Mouse (Mus musculus) limb, embryonic 14.5 days (tissue): Measurements from ENCODE around the gene Rab11fip4. TPM values are rescaled to one million over a fixed set of nuclear protein-coding genes. Genes with fewer than 3 reads are reported as not detected.

Experiments
- ATAC-seq: fragments of 200-750 bp; cut with Nextera tagmentation; 2 replicates; pipeline ENCODE4 v1.8.0; 2017; ENCODE audit warnings: low read depth, moderate number of reproducible peaks, moderate TSS enrichment; ENCODE audit not compliant: low FRiP score
- DNase-seq: peaks from one replicate; pipeline ENCODE4 v3.0.0-alpha.2; 2015; ENCODE audit warnings: low spot score
- H3K27ac ChIP-seq: fragments of 300-500 bp; sonication (generic); replicated peaks from 2 replicates; pipeline ENCODE4 v1.5.1; 2014; ENCODE audit warnings: low read depth, mild to moderate bottlenecking, low read length, moderate library complexity, mixed read lengths
- H3K27me3 ChIP-seq: fragments of 300-500 bp; sonication (generic); 2 replicates; pipeline ENCODE4 v1.6.1; 2014; ENCODE audit warnings: low read length, mixed read lengths; ENCODE audit not compliant: control insufficient read depth, insufficient read depth
- H3K36me3 ChIP-seq: fragments of 300-500 bp; sonication (generic); 2 replicates; pipeline ENCODE4 v1.6.1; 2014; ENCODE audit warnings: mild to moderate bottlenecking, low read length, moderate library complexity, mixed read lengths; ENCODE audit not compliant: control insufficient read depth, insufficient read depth
- H3K4me1 ChIP-seq: fragments of 300-500 bp; sonication (generic); 2 replicates; pipeline ENCODE4 v1.6.1; 2014; ENCODE audit warnings: antibody characterized with exemption, low read length, mixed read lengths; ENCODE audit not compliant: control insufficient read depth, insufficient read depth
- H3K4me2 ChIP-seq: fragments of 300-500 bp; sonication (generic); replicated peaks from 2 replicates; pipeline ENCODE4 v1.6.1; 2014; ENCODE audit warnings: low read depth, mild to moderate bottlenecking, low read length, moderate library complexity; ENCODE audit not compliant: severe bottlenecking
- H3K4me3 ChIP-seq: fragments of 300-500 bp; sonication (generic); replicated peaks from 2 replicates; pipeline ENCODE4 v1.5.1; 2014; ENCODE audit warnings: low read length
- H3K9ac ChIP-seq: fragments of 300-500 bp; sonication (generic); 2 replicates; pipeline ENCODE4 v1.6.1; 2014; ENCODE audit warnings: mild to moderate bottlenecking, low read depth, low read length, moderate library complexity; ENCODE audit not compliant: severe bottlenecking
- H3K9me3 ChIP-seq: fragments of 300-500 bp; sonication (generic); 2 replicates; pipeline ENCODE4 v1.6.1; 2016; ENCODE audit warnings: low read length; ENCODE audit not compliant: control insufficient read depth
- POLR2A ChIP-seq: fragments of 200-500 bp; IDR thresholded peaks from 2 replicates; pipeline ENCODE4 v1.8.0; 2012; ENCODE audit warnings: inconsistent platforms, mild to moderate bottlenecking, moderate library complexity, borderline replicate concordance; ENCODE audit not compliant: insufficient read depth, insufficient read length; ENCODE audit errors: extremely low read depth
- WGBS: fragments of 180-500 bp; shearing (Covaris S2); extraction: QIAGEN DNeasy Blood & Tissue Kit; methylation state at CpG from one replicate; pipeline ENCODE4 v1.1.7; 2014; 5-methylcytosine and 5-hydroxymethylcytosine counted together
- polyA plus RNA-seq, 2 experiments: library from polyadenylated mRNA; depleted of rRNA in 1 of 2; stranded (reverse) in 1 of 2; unstranded in 1 of 2; fragments of >200 nt; fragmentation: Nextera tagmentation in 1 of 2; extraction: Ambion mirVana in 1 of 2; gene quantifications; 2 replicates each; pipeline versions ENCODE4 v1.2.1 to v1.2.3; 2012 to 2014

Rab11fip4 gene
- polyA plus RNA-seq, 2 experiments, result 7.4 to 16.4 TPM

DNA sequence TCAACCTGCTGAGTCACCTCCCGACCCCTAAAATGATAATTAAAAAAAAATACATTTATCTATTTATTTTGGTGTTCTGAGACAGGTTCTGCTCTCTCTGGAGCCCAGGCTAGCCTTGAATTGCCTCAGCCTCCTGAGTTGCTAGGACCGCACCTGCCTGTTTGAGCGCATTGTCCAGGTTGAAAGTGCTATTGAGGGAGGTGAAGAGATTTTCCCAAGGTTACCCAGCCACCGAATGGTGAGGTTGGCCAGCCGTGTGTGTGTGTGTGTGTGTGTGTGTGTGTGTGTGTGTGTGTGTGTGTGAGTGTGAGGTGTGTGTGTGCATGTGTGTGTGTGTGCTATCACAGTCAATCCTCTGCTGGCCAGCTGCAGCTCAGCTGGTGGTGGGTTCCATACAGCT lies 55.0 kb downstream of the Rab11fip4 start:
- H3K4me3 ChIP-seq, result no peak overlapping the region
- no peak for TF ChIP-seq POLR2A
- H3K27ac ChIP-seq, result no peak overlapping the region
- peaks cover 67% of the 10 kb centered on the region for H3K4me1 ChIP-seq
- no peaks in the 10 kb centered on the region for H3K36me3 ChIP-seq
- 61% methylated on average over 5 of the region's 5 CpGs for WGBS
- ATAC-seq (no peak), DNase-seq (no peak)
- H3K27me3 ChIP-seq, result no peaks in the 10 kb centered on the region
- H3K4me2 ChIP-seq, result no peak overlapping the region
- H3K9me3 ChIP-seq, result no peaks in the 10 kb centered on the region
- H3K9ac ChIP-seq, result no peak overlapping the region

DNA sequence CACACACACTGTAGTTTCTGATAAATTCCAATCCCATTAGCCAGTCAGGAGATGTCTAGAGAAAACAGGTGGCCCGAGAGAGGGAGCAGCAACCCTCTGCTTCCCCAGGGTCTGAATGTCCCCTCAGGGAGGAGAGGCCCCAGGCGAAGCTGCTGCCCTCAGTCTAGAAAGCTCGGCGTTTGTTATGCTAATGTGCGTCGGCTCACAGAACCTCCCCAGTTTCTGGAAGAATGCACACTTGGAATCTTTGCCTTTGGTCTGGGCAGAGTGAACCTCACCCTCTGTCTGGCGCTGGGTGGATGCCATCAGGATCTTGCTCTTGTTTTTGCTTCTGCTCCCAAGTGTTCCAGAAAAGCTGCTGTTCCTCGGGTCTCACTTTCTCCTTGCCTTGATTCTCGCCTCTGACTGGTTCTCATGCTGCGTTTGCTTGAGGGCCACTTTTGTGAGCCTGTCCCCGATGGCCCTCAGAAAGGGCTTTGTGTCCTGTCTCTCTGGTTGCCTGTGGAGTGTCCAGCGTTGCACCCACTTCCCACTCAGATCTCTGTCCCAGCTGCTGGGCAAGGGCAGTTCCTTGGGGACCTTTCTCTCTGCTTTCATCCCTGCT lies 55.6 kb downstream of the Rab11fip4 start:
- H3K9ac ChIP-seq, result no peak overlapping the region
- no peak overlapping the region for H3K4me3 ChIP-seq
- H3K4me1 ChIP-seq, result peaks cover 69% of the 10 kb centered on the region
- no peaks in the 10 kb centered on the region for H3K9me3 ChIP-seq
- H3K27ac ChIP-seq, result peak overlapping the region; percentile 33; the same call in 1 of the 2 replicates
- H3K36me3 ChIP-seq, result no peaks in the 10 kb centered on the region
- 27% methylated on average over 12 of the region's 12 CpGs for WGBS
- no peak overlapping the region for H3K4me2 ChIP-seq
- TF ChIP-seq POLR2A, result no peak
- DNase-seq, result no peak
- no peaks in the 10 kb centered on the region for H3K27me3 ChIP-seq
- ATAC-seq, result no peak

DNA sequence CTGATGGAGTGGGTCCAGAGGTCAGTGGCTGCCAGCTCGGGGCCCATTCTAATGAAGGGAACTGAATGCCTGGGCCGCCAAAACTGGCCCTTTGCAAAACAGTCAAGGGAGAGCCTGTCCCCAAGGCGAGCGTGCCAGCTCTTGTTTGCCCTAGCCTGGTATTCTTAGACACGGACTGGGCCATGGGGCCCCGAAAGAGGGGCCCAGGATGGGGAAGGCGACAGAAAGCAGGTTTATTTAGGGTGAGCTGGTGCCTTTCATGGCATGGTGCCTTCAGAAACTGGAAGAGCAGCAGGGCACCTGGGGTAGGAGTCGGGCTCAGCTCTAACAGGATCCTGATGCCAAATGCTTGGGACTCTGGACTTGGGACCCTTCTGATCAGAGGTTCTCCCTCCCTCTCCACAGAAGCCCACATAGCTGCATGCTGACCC lies 56.1 kb downstream of the Rab11fip4 start:
- Histone ChIP-seq H3K4me1 (peaks cover 72% of the 10 kb centered on the region), H3K36me3 (no peaks in the 10 kb centered on the region), H3K4me2 (no peak overlapping the region), H3K4me3 (no peak overlapping the region), H3K27me3 (no peaks in the 10 kb centered on the region), H3K9me3 (no peaks in the 10 kb centered on the region), H3K9ac (no peak overlapping the region), H3K27ac (0 out of 2 replicates have a peak overlapping the region, but pooled peaks have one; percentile 33)
- no peak for TF ChIP-seq POLR2A
- WGBS, result 55% methylated on average over 8 of the region's 8 CpGs
- ATAC-seq, result no peak
- DNase-seq, result no peak

DNA sequence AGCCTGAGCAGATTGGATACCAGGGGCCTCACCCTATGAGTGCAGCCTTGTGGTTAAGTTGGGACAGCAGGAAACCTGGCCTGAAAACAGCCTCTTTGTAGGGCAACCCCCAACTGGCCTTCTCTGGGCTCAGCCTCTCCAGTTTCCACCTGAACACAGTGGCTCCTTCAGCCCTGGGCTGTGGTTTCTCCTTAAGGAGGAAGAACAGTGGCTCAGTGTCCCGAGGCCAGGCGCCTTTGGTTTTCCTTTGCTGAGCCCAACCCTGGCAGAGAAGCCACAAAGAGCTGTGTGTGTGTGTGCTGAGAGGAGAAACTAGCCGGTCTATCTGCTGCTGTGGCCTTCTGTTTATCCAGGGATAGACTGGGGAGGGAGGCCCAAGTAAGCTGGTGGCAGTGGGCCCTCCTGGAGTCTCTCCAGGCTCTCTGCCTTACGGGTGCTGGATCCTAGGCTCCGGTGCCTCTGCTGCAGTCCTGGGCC lies 59.4 kb downstream of the Rab11fip4 start:
- H3K4me2 ChIP-seq, result no peak overlapping the region
- peak; percentile 64 for ATAC-seq
- H3K4me1 ChIP-seq, result peaks cover 55% of the 10 kb centered on the region
- H3K9me3 ChIP-seq, result no peaks in the 10 kb centered on the region
- TF ChIP-seq POLR2A, result no peak
- H3K4me3 ChIP-seq, result no peak overlapping the region
- DNase-seq, result peak; percentile 54
- no peaks in the 10 kb centered on the region for H3K36me3 ChIP-seq
- no peaks in the 10 kb centered on the region for H3K27me3 ChIP-seq
- H3K9ac ChIP-seq, result no peak overlapping the region
- WGBS, result 53% methylated on average over 5 of the region's 5 CpGs
- peak overlapping the region; percentile 77 for H3K27ac ChIP-seq

DNA sequence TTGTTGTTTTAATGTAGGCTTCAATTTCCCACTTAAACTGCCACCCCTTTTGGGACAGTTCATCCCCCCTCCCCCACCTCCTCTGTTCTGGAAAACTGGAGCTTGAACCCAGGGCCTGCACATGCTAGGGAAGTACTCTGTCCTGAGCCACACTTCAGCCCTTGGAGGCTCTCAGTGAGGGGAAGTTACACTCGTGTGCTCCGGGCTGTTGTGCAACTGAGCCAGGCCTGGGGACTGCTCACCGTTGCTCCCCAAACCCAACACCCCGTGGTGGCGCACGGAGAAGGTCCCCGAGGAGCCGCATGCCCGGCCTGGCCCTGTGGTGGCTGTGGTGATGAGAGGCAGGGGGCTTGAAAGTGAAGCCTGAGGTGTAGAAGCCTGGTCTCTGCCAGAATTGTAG lies 61.2 kb downstream of the Rab11fip4 start:
- H3K4me3 ChIP-seq, result no peak overlapping the region
- no peaks in the 10 kb centered on the region for H3K9me3 ChIP-seq
- no peak overlapping the region for H3K4me2 ChIP-seq
- H3K9ac ChIP-seq, result no peak overlapping the region
- DNase-seq (no peak), ATAC-seq (no peak)
- H3K4me1 ChIP-seq, result peaks cover 39% of the 10 kb centered on the region
- H3K27ac ChIP-seq, result no peak overlapping the region
- no peaks in the 10 kb centered on the region for H3K36me3 ChIP-seq
- 68% methylated on average over 7 of the region's 9 CpGs for WGBS
- H3K27me3 ChIP-seq, result no peaks in the 10 kb centered on the region
- no peak for TF ChIP-seq POLR2A
